Mouse (Mus musculus) ES-E14 (cell line): Measurements from ENCODE around the gene Rcsd1.

Experiments
- CHD2 ChIP-seq: IDR thresholded peaks from 2 replicates; pipeline ENCODE4 v1.6.1; 2014; ENCODE audit warnings: mild to moderate bottlenecking, low read depth, low read length, inconsistent platforms
- MAFK ChIP-seq: IDR thresholded peaks from 2 replicates; pipeline ENCODE4 v1.6.1; 2014; ENCODE audit warnings: mild to moderate bottlenecking, low read depth, low read length, inconsistent platforms; ENCODE audit not compliant: insufficient read depth
- ZNF384 ChIP-seq: IDR thresholded peaks from 2 replicates; pipeline ENCODE4 v1.6.1; 2012; ENCODE audit warnings: low read depth, low read length, inconsistent platforms

DNA sequence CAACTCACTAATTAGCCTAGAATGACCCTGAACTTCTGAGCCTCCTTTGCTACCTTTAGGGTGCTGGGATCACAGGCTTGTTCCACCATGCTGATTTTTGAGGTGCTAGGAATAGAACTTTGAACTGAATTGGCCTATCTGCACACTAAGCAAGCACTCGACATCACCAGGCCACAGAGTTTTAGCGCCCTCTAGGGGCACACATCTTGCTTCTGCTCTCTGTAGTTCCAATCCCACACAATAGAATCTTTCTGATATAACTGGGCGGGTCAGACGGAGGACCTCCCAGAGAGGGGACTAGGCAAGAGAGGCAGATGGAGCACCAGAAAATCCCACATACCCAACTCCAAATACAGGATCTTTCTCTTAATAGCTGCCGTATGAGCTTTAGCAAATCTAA is 51.0 kb downstream of the Rcsd1 start:
- TF ChIP-seq CHD2 (no peak), ZNF384 (no peak), MAFK (no peak)
